In the genomic region with DNA sequence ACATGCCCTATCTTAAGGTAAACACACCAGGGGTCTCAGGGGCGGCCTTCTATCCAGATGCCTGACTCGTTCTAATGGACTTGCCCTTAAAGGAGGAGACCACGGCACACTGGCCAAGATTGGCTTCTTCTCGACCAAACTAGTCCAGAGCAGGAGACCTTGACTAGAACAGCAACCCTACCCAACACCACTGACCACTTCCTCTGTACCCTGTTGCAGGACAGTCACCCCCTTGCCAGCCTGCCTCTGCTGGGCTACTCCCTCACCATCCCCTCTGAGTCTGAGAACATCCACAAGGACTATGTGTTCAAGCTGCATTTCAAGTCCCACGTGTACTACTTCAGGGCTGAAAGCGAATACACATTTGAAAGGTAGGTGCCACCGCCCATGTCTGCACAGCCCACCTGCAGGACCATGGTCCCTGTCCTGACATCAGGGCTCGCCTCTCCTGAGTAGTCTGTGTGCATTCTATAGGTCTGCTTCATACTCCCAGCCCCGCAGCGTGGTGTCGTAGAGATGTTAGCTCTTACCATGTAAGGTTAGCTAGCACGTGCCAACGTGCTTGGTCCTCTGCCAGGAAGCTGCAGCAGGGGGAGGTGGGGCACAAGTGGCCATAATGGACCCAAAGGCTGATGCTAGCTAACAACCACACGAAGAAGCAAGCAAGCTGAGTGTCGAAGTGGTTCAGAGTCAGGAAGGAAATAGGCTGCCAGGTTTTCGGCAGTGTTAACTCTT, we compare ENCODE assay signal across 12 mouse cellular contexts.
DNase-seq lines count a peak whose midpoint lies in the region; ATAC-seq lines count a peak whose summit lies in the region.
"Had no signal": no experiment of that assay in that cellular context is flagged by ENCODE, and none has a peak within 500 bp of the region (broad histone marks: within the 10 kb centered on the region; RNA-seq: fewer than 3 reads in every experiment).

No protein-coding gene starts in this region.

- WGBS in heart, embryonic 16.5 days = 53% methylated on average over 16 of the region's 16 CpGs
- 80% methylated on average over 16 of the region's 16 CpGs for WGBS in heart, embryonic 10.5 days
- 89% methylated on average over 16 of the region's 16 CpGs for WGBS in midbrain, embryonic 14.5 days

- ATAC-seq in heart, embryonic 16.5 days (replicated peaks; ENCODE audit: extremely low read depth, insufficient read depth, low FRiP score) = peak; percentile 51
- ATAC-seq in midbrain, embryonic 14.5 days (ENCODE audit: low FRiP score, low TSS enrichment) = no peak
- ATAC-seq: forebrain, postnatal 0 days had no signal

- H3K36me3 ChIP-seq in heart, embryonic 16.5 days (ENCODE audit: control insufficient read depth, insufficient read depth) = peaks cover 37% of the 10 kb centered on the region
- peaks cover 94% of the 10 kb centered on the region for H3K36me3 ChIP-seq in heart, embryonic 10.5 days
- H3K36me3 ChIP-seq in midbrain, embryonic 14.5 days (ENCODE audit: control insufficient read depth, insufficient read depth, low read length) = peaks cover 83% of the 10 kb centered on the region

- H3K27ac ChIP-seq in heart, embryonic 16.5 days (ENCODE audit: low read length) = peak overlapping the region; percentile 58
- no peak overlapping the region for H3K27ac ChIP-seq in heart, embryonic 10.5 days
- H3K27ac ChIP-seq in midbrain, embryonic 14.5 days (replicated peaks; ENCODE audit: low read depth, low read length) = no peak overlapping the region
- H3K27ac ChIP-seq: limb, embryonic 13.5 days had no signal

- H3K9me3 ChIP-seq in heart, embryonic 16.5 days (replicated peaks; ENCODE audit: control insufficient read depth, low read length) = no peaks in the 10 kb centered on the region
- no peaks in the 10 kb centered on the region for H3K9me3 ChIP-seq in heart, embryonic 10.5 days
- no peaks in the 10 kb centered on the region for H3K9me3 ChIP-seq in midbrain, embryonic 14.5 days (ENCODE audit: control insufficient read depth, low read length)
- H3K9me3 ChIP-seq: limb, embryonic 13.5 days had no signal

- DNase-seq in heart, embryonic 10.5 days (ENCODE audit: low spot score) = no peak
- peak; percentile 47 for DNase-seq in urinary bladder, postnatal 14 days (ENCODE audit: low spot score)
- DNase-seq in urinary bladder, adult 2 months (ENCODE audit: low spot score) = no peak
- DNase-seq in kidney, postnatal 10 days = peak; percentile 49
- DNase-seq in midbrain, embryonic 14.5 days = no peak
- no peak for DNase-seq in thymus, postnatal 14 days
- no peak for DNase-seq in cerebellum, postnatal 36 days
- DNase-seq: cerebellum, adult 11-12 months; forebrain, postnatal 0 days; thymus, adult 2 months had no signal

- H3K4me1 ChIP-seq in heart, embryonic 16.5 days (ENCODE audit: control insufficient read depth, insufficient read depth, low read length) = peaks cover 11% of the 10 kb centered on the region
- peaks cover 14% of the 10 kb centered on the region for H3K4me1 ChIP-seq in heart, embryonic 10.5 days
- H3K4me1 ChIP-seq in midbrain, embryonic 14.5 days (ENCODE audit: control insufficient read depth, insufficient read depth, low read length) = no peaks in the 10 kb centered on the region
- H3K4me1 ChIP-seq: limb, embryonic 13.5 days had no signal

- no peak overlapping the region for H3K4me3 ChIP-seq in heart, embryonic 16.5 days (ENCODE audit: low read length)
- no peak overlapping the region for H3K4me3 ChIP-seq in heart, embryonic 10.5 days
- H3K4me3 ChIP-seq in midbrain, embryonic 14.5 days (replicated peaks; ENCODE audit: low read depth, low read length) = no peak overlapping the region
- H3K4me3 ChIP-seq: limb, embryonic 13.5 days had no signal

- H3K27me3 ChIP-seq in heart, embryonic 16.5 days (ENCODE audit: control insufficient read depth, insufficient read depth, low read length) = no peaks in the 10 kb centered on the region
- H3K27me3 ChIP-seq in heart, embryonic 10.5 days (ENCODE audit: insufficient read depth, poor library complexity, severe bottlenecking) = no peaks in the 10 kb centered on the region
- H3K27me3 ChIP-seq in midbrain, embryonic 14.5 days (ENCODE audit: control insufficient read depth, insufficient read depth, low read length) = no peaks in the 10 kb centered on the region
- H3K27me3 ChIP-seq: limb, embryonic 13.5 days had no signal

- no peak overlapping the region for H3K9ac ChIP-seq in heart, embryonic 16.5 days (ENCODE audit: low read length)
- no peak overlapping the region for H3K9ac ChIP-seq in midbrain, embryonic 14.5 days (replicated peaks; ENCODE audit: low read length)
- H3K9ac ChIP-seq: forebrain, postnatal 0 days; limb, embryonic 13.5 days had no signal

- no peak overlapping the region for H3K4me2 ChIP-seq in heart, embryonic 16.5 days (ENCODE audit: low read depth, low read length)
- H3K4me2 ChIP-seq in midbrain, embryonic 14.5 days (ENCODE audit: low read length) = no peak overlapping the region
- H3K4me2 ChIP-seq: limb, embryonic 13.5 days had no signal

Comparison
In these comparisons a context has a peak if more than half of its experiments do, and no peak if none do; other contexts are left out.
1. DNase-seq: peak in urinary bladder, postnatal 14 days (single experiment) and kidney, postnatal 10 days (single experiment); none in heart, embryonic 10.5 days (single experiment), urinary bladder, adult 2 months (single experiment), midbrain, embryonic 14.5 days (single experiment), thymus, postnatal 14 days (single experiment) and cerebellum, postnatal 36 days (0 of 2).